Mouse (Mus musculus) cortical plate, adult 2 months (tissue): ENCODE results near the gene Ebpl.

ENCODE experiments used
- CTCF ChIP-seq: fragments of 200-500 bp; IDR thresholded peaks from 2 replicates; pipeline ENCODE4 v1.5.1; 2011; ENCODE audit warnings: mild to moderate bottlenecking, control low read depth, low read length; ENCODE audit not compliant: insufficient read depth; ENCODE audit errors: extremely low read depth
- POLR2A ChIP-seq: fragments of 200-500 bp; IDR thresholded peaks from 2 replicates; pipeline ENCODE4 v1.6.1; 2011; ENCODE audit warnings: mild to moderate bottlenecking, low read length, control low read depth; ENCODE audit not compliant: insufficient read depth; ENCODE audit errors: extremely low read depth

DNA sequence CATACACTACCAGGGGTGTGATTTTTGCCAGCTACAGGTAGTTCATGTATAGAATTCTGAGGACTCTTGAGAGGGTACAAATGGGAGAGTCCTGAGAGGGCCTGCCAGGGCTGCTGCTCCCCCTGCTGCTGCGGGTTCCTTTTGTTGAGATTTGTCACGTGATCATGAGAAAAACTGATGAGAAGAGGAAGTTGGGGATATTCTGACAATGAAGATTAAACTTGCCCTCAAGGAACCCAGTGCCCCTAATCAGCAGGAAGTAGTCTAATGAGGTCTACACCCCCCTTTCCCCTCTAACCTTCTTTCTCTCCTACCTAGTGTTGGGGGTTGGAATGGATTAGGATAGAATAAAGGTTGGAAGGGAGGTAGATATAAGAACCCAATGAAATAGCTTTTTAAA, 58.9 kb downstream of the Ebpl start:
- no peak for TF ChIP-seq CTCF
- TF ChIP-seq POLR2A, result no peak
